Mouse (Mus musculus) limb, embryonic 15.5 days (tissue): ENCODE data around the gene Cpsf4l. TPM values are rescaled to one million over a fixed set of nuclear protein-coding genes. Genes with fewer than 3 reads are reported as not detected.

Source experiments
- ATAC-seq: fragments of 200-750 bp; cut with Nextera tagmentation; 2 replicates; pipeline ENCODE4 v1.8.0; 2017; ENCODE audit warnings: low read depth, moderate TSS enrichment; ENCODE audit not compliant: insufficient number of reproducible peaks, low FRiP score, low TSS enrichment
- H3K27ac ChIP-seq: fragments of 300-500 bp; sonication (generic); 2 replicates; pipeline ENCODE4 v1.5.1; 2015; ENCODE audit warnings: moderate library complexity, mild to moderate bottlenecking, inconsistent platforms
- H3K27me3 ChIP-seq: fragments of 300-500 bp; sonication (generic); 2 replicates; pipeline ENCODE4 v1.6.1; 2015; ENCODE audit warnings: inconsistent platforms
- H3K36me3 ChIP-seq: fragments of 300-500 bp; sonication (generic); 2 replicates; pipeline ENCODE4 v1.6.1; 2015; ENCODE audit warnings: inconsistent platforms
- H3K4me1 ChIP-seq: fragments of 300-500 bp; sonication (generic); 2 replicates; pipeline ENCODE4 v1.6.1; 2015; ENCODE audit warnings: inconsistent platforms
- H3K4me2 ChIP-seq: fragments of 300-500 bp; sonication (generic); 2 replicates; pipeline ENCODE4 v1.6.1; 2015; ENCODE audit warnings: mild to moderate bottlenecking, inconsistent platforms
- H3K4me3 ChIP-seq: fragments of 300-500 bp; sonication (generic); 2 replicates; pipeline ENCODE4 v1.5.1; 2015; ENCODE audit warnings: mild to moderate bottlenecking, inconsistent platforms
- H3K9ac ChIP-seq: fragments of 300-500 bp; sonication (generic); 2 replicates; pipeline ENCODE4 v1.6.1; 2015; ENCODE audit warnings: inconsistent platforms
- H3K9me3 ChIP-seq: fragments of 300-500 bp; sonication (generic); 2 replicates; pipeline ENCODE4 v1.6.1; 2016; ENCODE audit warnings: inconsistent platforms
- WGBS: fragments of 180-500 bp; shearing (Covaris S2); methylation state at CpG from one replicate; pipeline ENCODE4 v1.1.7; 2015; 5-methylcytosine and 5-hydroxymethylcytosine counted together
- polyA plus RNA-seq: library from polyadenylated mRNA; unstranded; fragments of >200 nt; fragmentation: Nextera tagmentation; extraction: Ambion mirVana; gene quantifications from 2 replicates; pipeline ENCODE4 v1.2.1, GENCODE M21; 2015

The Cpsf4l gene
- polyA plus RNA-seq, 1 experiment from 2014 or later: 0.92 TPM

- H3K4me2 ChIP-seq: no peak overlapping the region
- H3K27me3 ChIP-seq: no peaks in the 10 kb centered on the region
- H3K4me1 ChIP-seq: peaks cover 17% of the 10 kb centered on the region
- H3K4me3 ChIP-seq: no peak overlapping the region
- H3K9ac ChIP-seq: no peak overlapping the region
- WGBS: 78% methylated on average over 4 of the region's 4 CpGs
- ATAC-seq: no peak
- H3K9me3 ChIP-seq: no peaks in the 10 kb centered on the region
- peaks cover 92% of the 10 kb centered on the region for H3K36me3 ChIP-seq
- no peak overlapping the region for H3K27ac ChIP-seq
Measured at GRCm38 (mm10) chr11:113658763-113659162, 51.1 kb downstream of the Cpsf4l start.

GRCm38 (mm10) chr11:113658319-113658718, 51.5 kb downstream of the Cpsf4l start:
- no peak overlapping the region for H3K9ac ChIP-seq
- H3K4me3 ChIP-seq: no peak overlapping the region
- H3K27me3 ChIP-seq: no peaks in the 10 kb centered on the region

GRCm38 (mm10) chr11:113657221-113657620, 52.6 kb downstream of the Cpsf4l start:
- H3K36me3 ChIP-seq: peaks cover 95% of the 10 kb centered on the region
- H3K9ac ChIP-seq: no peak overlapping the region
- H3K9me3 ChIP-seq: no peaks in the 10 kb centered on the region
- H3K4me1 ChIP-seq: peaks cover 18% of the 10 kb centered on the region
- ATAC-seq: no peak
- no peak overlapping the region for H3K27ac ChIP-seq
- H3K4me2 ChIP-seq: no peak overlapping the region
- no peak overlapping the region for H3K4me3 ChIP-seq
- no peaks in the 10 kb centered on the region for H3K27me3 ChIP-seq
- WGBS: 68% methylated on average over 4 of the region's 4 CpGs

More at GRCm38 (mm10) chr11:113658319-113658718, 51.5 kb downstream of the Cpsf4l start:
- 85% methylated on average over 8 of the region's 8 CpGs for WGBS
- H3K4me1 ChIP-seq: peaks cover 18% of the 10 kb centered on the region
- H3K27ac ChIP-seq: no peak overlapping the region
- H3K9me3 ChIP-seq: no peaks in the 10 kb centered on the region
- peaks cover 92% of the 10 kb centered on the region for H3K36me3 ChIP-seq
- H3K4me2 ChIP-seq: no peak overlapping the region
- ATAC-seq: no peak

GRCm38 (mm10) chr11:113656511-113656932, 53.3 kb downstream of the Cpsf4l start:
- 87% methylated on average over 8 of the region's 8 CpGs for WGBS

GRCm38 (mm10) chr11:113654561-113655270, 55.1 kb downstream of the Cpsf4l start:
- Histone ChIP-seq H3K27me3 (no peaks in the 10 kb centered on the region), H3K4me1 (peaks cover 33% of the 10 kb centered on the region), H3K9me3 (no peaks in the 10 kb centered on the region), H3K4me2 (no peak overlapping the region), H3K4me3 (no peak overlapping the region), H3K36me3 (peaks cover 79% of the 10 kb centered on the region), H3K27ac (peak overlapping the region; percentile 54; the same call in 1 of the 2 replicates), H3K9ac (no peak overlapping the region)
- ATAC-seq: no peak
- WGBS: 32% methylated on average over 18 of the region's 18 CpGs

More at GRCm38 (mm10) chr11:113656511-113656932, 53.3 kb downstream of the Cpsf4l start:
- no peak overlapping the region for H3K4me3 ChIP-seq
- ATAC-seq: no peak
- peaks cover 94% of the 10 kb centered on the region for H3K36me3 ChIP-seq
- no peaks in the 10 kb centered on the region for H3K27me3 ChIP-seq
- no peak overlapping the region for H3K4me2 ChIP-seq
- no peaks in the 10 kb centered on the region for H3K9me3 ChIP-seq
- peaks cover 21% of the 10 kb centered on the region for H3K4me1 ChIP-seq
- no peak overlapping the region for H3K27ac ChIP-seq
- H3K9ac ChIP-seq: no peak overlapping the region

GRCm38 (mm10) chr11:113654105-113654504, 55.7 kb downstream of the Cpsf4l start:
- Histone ChIP-seq H3K9ac (no peak overlapping the region), H3K4me3 (no peak overlapping the region), H3K36me3 (peaks cover 74% of the 10 kb centered on the region), H3K9me3 (no peaks in the 10 kb centered on the region), H3K27me3 (no peaks in the 10 kb centered on the region), H3K4me2 (no peak overlapping the region), H3K27ac (peak overlapping the region; percentile 54), H3K4me1 (peaks cover 33% of the 10 kb centered on the region)
- ATAC-seq: no peak
- 67% methylated on average over 15 of the region's 15 CpGs for WGBS

GRCm38 (mm10) chr11:113652516-113652915, 57.3 kb downstream of the Cpsf4l start:
- no peaks in the 10 kb centered on the region for H3K9me3 ChIP-seq
- H3K4me3 ChIP-seq: no peak overlapping the region
- 88% methylated on average over 6 of the region's 6 CpGs for WGBS
- no peak for ATAC-seq
- peaks cover 46% of the 10 kb centered on the region for H3K4me1 ChIP-seq
- no peaks in the 10 kb centered on the region for H3K27me3 ChIP-seq
- peaks cover 58% of the 10 kb centered on the region for H3K36me3 ChIP-seq
- no peak overlapping the region for H3K4me2 ChIP-seq
- no peak overlapping the region for H3K9ac ChIP-seq
- no peak overlapping the region for H3K27ac ChIP-seq

- H3K9me3 ChIP-seq: no peaks in the 10 kb centered on the region
- peaks cover 49% of the 10 kb centered on the region for H3K4me1 ChIP-seq
- no peak for ATAC-seq
- no peaks in the 10 kb centered on the region for H3K27me3 ChIP-seq
- no peak overlapping the region for H3K4me3 ChIP-seq
- H3K9ac ChIP-seq: no peak overlapping the region
- no peak overlapping the region for H3K4me2 ChIP-seq
- H3K36me3 ChIP-seq: peaks cover 52% of the 10 kb centered on the region
- no peak overlapping the region for H3K27ac ChIP-seq
- 46% methylated on average over 8 of the region's 8 CpGs for WGBS
Measured at GRCm38 (mm10) chr11:113651907-113652273, 57.9 kb downstream of the Cpsf4l start.

GRCm38 (mm10) chr11:113651206-113651906, 58.5 kb downstream of the Cpsf4l start:
- peak overlapping the region; percentile 17; the same call in 1 of the 2 replicates for H3K27ac ChIP-seq
- no peak overlapping the region for H3K4me2 ChIP-seq
- WGBS: 48% methylated on average over 22 of the region's 22 CpGs
- no peak overlapping the region for H3K4me3 ChIP-seq
- H3K4me1 ChIP-seq: peaks cover 49% of the 10 kb centered on the region
- H3K9me3 ChIP-seq: no peaks in the 10 kb centered on the region
- no peak overlapping the region for H3K9ac ChIP-seq
- H3K36me3 ChIP-seq: peaks cover 47% of the 10 kb centered on the region
- ATAC-seq: no peak
- no peaks in the 10 kb centered on the region for H3K27me3 ChIP-seq

GRCm38 (mm10) chr11:113649353-113650210, 60.2 kb downstream of the Cpsf4l start, which contains the start of gene Slc39a11:
Slc39a11 (minus strand) TSS chr11:113650079.
- ATAC-seq: peak; percentile 65; the same call in 1 of the 2 replicates
- under 1% methylated on average over 90 of the region's 91 CpGs for WGBS
- peaks cover 39% of the 10 kb centered on the region for H3K4me1 ChIP-seq

GRCm38 (mm10) chr11:113648690-113649352, 61.0 kb downstream of the Cpsf4l start, which contains the start of gene Cog1:
Cog1 (plus strand) TSS chr11:113649169.
- no peaks in the 10 kb centered on the region for H3K27me3 ChIP-seq
- peak within 1 kb of the TSS; percentile 89 for H3K9ac ChIP-seq
- H3K36me3 ChIP-seq: peaks cover 22% of the 10 kb centered on the region
- peak within 1 kb of the TSS; percentile 84 for H3K4me3 ChIP-seq
- no peak for ATAC-seq
- 37% methylated on average over 26 of the region's 26 CpGs for WGBS
- peak within 1 kb of the TSS; percentile 70 for H3K4me2 ChIP-seq
- peak within 1 kb of the TSS; percentile 91 for H3K27ac ChIP-seq
- peaks cover 33% of the 10 kb centered on the region for H3K4me1 ChIP-seq
- H3K9me3 ChIP-seq: no peaks in the 10 kb centered on the region

More at GRCm38 (mm10) chr11:113649353-113650210, 60.2 kb downstream of the Cpsf4l start, which contains the start of gene Slc39a11:
- no peaks in the 10 kb centered on the region for H3K27me3 ChIP-seq
- H3K36me3 ChIP-seq: peaks cover 30% of the 10 kb centered on the region
- no peaks in the 10 kb centered on the region for H3K9me3 ChIP-seq
- H3K9ac ChIP-seq: peak within 1 kb of the TSS; percentile 89
- peak within 1 kb of the TSS; percentile 91 for H3K27ac ChIP-seq
- peak within 1 kb of the TSS; percentile 70 for H3K4me2 ChIP-seq
- H3K4me3 ChIP-seq: peak within 1 kb of the TSS; percentile 84
